Comparison of ENCODE assay signal across 28 mouse cellular contexts in genomic region chr9:99212643-99213042, GRCm38 (mm10). TPM values are rescaled to one million over a fixed set of nuclear protein-coding genes. Genes with fewer than 3 reads are reported as not detected.
A peak's percentile ranks its signal among the peaks of the same experiment; 100 is the strongest.
DNase-seq lines count a peak whose midpoint lies in the region; ATAC-seq lines count a peak whose summit lies in the region.
"Had no signal": no experiment of that assay in that cellular context is flagged by ENCODE, and none has a peak within 500 bp of the region (broad histone marks: within the 10 kb centered on the region; RNA-seq: fewer than 3 reads in every experiment).

No protein-coding gene starts in this region.

- H3K9me3 ChIP-seq in megakaryocyte, embryonic 14.5 days = no peaks in the 10 kb centered on the region
- H3K9me3 ChIP-seq: embryonic facial prominence, embryonic 13.5 days; forebrain, embryonic 12.5 days; heart, embryonic 10.5 days; hindbrain, embryonic 13.5 days had no signal

- H3K4me1 ChIP-seq in megakaryocyte, embryonic 14.5 days = peaks cover 88% of the 10 kb centered on the region
- H3K4me1 ChIP-seq: embryonic facial prominence, embryonic 13.5 days; forebrain, embryonic 12.5 days; heart, embryonic 10.5 days; hindbrain, embryonic 13.5 days had no signal

- H3K4me3 ChIP-seq in megakaryocyte, embryonic 14.5 days (replicated peaks) = peak overlapping the region; percentile 59
- H3K4me3 ChIP-seq: embryonic facial prominence, embryonic 13.5 days; forebrain, embryonic 12.5 days; heart, embryonic 10.5 days; hindbrain, embryonic 13.5 days had no signal

- H3K27me3 ChIP-seq in megakaryocyte, embryonic 14.5 days (replicated peaks) = no peaks in the 10 kb centered on the region
- H3K27me3 ChIP-seq: embryonic facial prominence, embryonic 13.5 days; forebrain, embryonic 12.5 days; hindbrain, embryonic 13.5 days; Patski had no signal

- peak; percentile 80 for DNase-seq in 416B (ENCODE audit: low read depth)
- peak; percentile 86 for DNase-seq in MEL-GATA-1-ER (ENCODE audit: extremely low read depth, low read depth)
- no peak for DNase-seq in gastrocnemius, adult 8-10 months (ENCODE audit: low spot score in 2 of 2)
- DNase-seq in lung, postnatal 4 days = no peak
- DNase-seq: adrenal gland, adult 2 months; adrenal gland, postnatal 25 days; cerebellum, adult 11-12 months; cerebellum, adult 9-10 months; cerebellum, postnatal 25 days; gastrocnemius, postnatal 14 days; heart, adult 11 months; heart, postnatal 10 days; kidney, adult 11 months had no signal

- ATAC-seq in common myeloid progenitor, adult 5-6 weeks (replicated peaks; ENCODE audit: low read depth, poor library complexity, severe bottlenecking) = peak; percentile 74
- no peak for ATAC-seq in cerebellum, adult (ENCODE audit: insufficient number of reproducible peaks, low FRiP score, low TSS enrichment)
- ATAC-seq: activated CD4-positive, CD25-positive, alpha-beta regulatory T cell, adult 4 months; hindbrain, postnatal 0 days; Patski had no signal

- peaks cover 41% of the 10 kb centered on the region for H3K36me3 ChIP-seq in megakaryocyte, embryonic 14.5 days (replicated peaks; ENCODE audit: low read length)
- H3K36me3 ChIP-seq: embryonic facial prominence, embryonic 13.5 days; forebrain, embryonic 12.5 days; heart, embryonic 10.5 days; hindbrain, embryonic 13.5 days had no signal

RNA-seq across cellular contexts. Expression of gene Faiml, which starts 24.4 kb away (rescaled TPM):
- total RNA-seq in common myeloid progenitor, adult 5-6 weeks (2017) = not detected in 2 replicates
- polyA plus RNA-seq in megakaryocyte, embryonic 14.5 days (2012; ENCODE audit: insufficient read depth, low replicate concordance) = not detected in 2 replicates
- total RNA-seq in gastrocnemius, adult 8-10 months (2022) = not detected
- total RNA-seq: adrenal gland, adult 2 months; adrenal gland, postnatal 25 days; ES-E14; gastrocnemius, postnatal 14 days; heart, postnatal 10 days; hematopoietic stem cell, adult 5-6 weeks; hindbrain, postnatal 0 days had no signal
- polyA plus RNA-seq: activated CD4-positive, CD25-positive, alpha-beta regulatory T cell, adult 4 months; adrenal gland, adult 2 months; brain, embryonic 14.5 days; embryonic facial prominence, embryonic 13.5 days; forebrain, embryonic 12.5 days; heart, embryonic 10.5 days; heart, embryonic 14.5 days; hindbrain, embryonic 13.5 days; hindbrain, postnatal 0 days; intestine, embryonic 14.5 days had no signal

RNA-seq across cellular contexts. Expression of gene Cep70, which starts 30.5 kb away (rescaled TPM):
- total RNA-seq in common myeloid progenitor, adult 5-6 weeks (2017) = 49.0 and 71.4 TPM in 2 replicates
- 0.56 TPM in 1 of 2 replicates, not detected in the other for polyA plus RNA-seq in megakaryocyte, embryonic 14.5 days (2012; ENCODE audit: insufficient read depth, low replicate concordance)
- 1 to 10 TPM; 2.2 to 2.8 (median 2.5) TPM for total RNA-seq in gastrocnemius, adult 8-10 months (2022)

Comparison
In these comparisons a context has a peak if more than half of its experiments do, and no peak if none do; other contexts are left out.
1. DNase-seq: peak in 416B (single experiment) and MEL-GATA-1-ER (single experiment); none in gastrocnemius, adult 8-10 months (0 of 2) and lung, postnatal 4 days (0 of 2).
2. RNA of gene Cep70, which starts 30.5 kb away (total RNA-seq): 49.0 to 71.4 TPM in common myeloid progenitor, adult 5-6 weeks; 2.2 to 2.8 TPM in gastrocnemius, adult 8-10 months; every median in the first group is over 10 times any median in the second.